Mouse (Mus musculus) hindbrain, postnatal 0 days (tissue): Measurements from ENCODE around the gene Cep63. TPM values are rescaled to one million over a fixed set of nuclear protein-coding genes. Genes with fewer than 3 reads are reported as not detected.

Experiments used
- ATAC-seq: fragments of 200-750 bp; cut with Nextera tagmentation; 2 replicates; pipeline ENCODE4 v1.8.0; 2017; ENCODE audit warnings: mild to moderate bottlenecking, moderate TSS enrichment, moderate library complexity
- DNase-seq: peaks from one replicate; pipeline ENCODE4 v3.0.0-alpha.2; 2015; ENCODE audit warnings: low spot score
- H3K27ac ChIP-seq: fragments of 300-500 bp; sonication (generic); 2 replicates; pipeline ENCODE4 v1.5.1; 2014; ENCODE audit warnings: mild to moderate bottlenecking
- H3K27me3 ChIP-seq: fragments of 300-500 bp; sonication (generic); 2 replicates; pipeline ENCODE4 v1.6.1; 2014; ENCODE audit warnings: low read length, mixed read lengths; ENCODE audit not compliant: insufficient read depth
- H3K36me3 ChIP-seq: fragments of 300-500 bp; sonication (generic); 2 replicates; pipeline ENCODE4 v1.6.1; 2014; ENCODE audit warnings: low read length, mixed read lengths; ENCODE audit not compliant: insufficient read depth
- H3K4me1 ChIP-seq: fragments of 300-500 bp; sonication (generic); 2 replicates; pipeline ENCODE4 v1.6.1; 2014; ENCODE audit warnings: antibody characterized with exemption, low read length, mixed read lengths; ENCODE audit not compliant: insufficient read depth
- H3K4me2 ChIP-seq: fragments of 300-500 bp; sonication (generic); 2 replicates; pipeline ENCODE4 v1.6.1; 2014; ENCODE audit warnings: low read depth, mild to moderate bottlenecking, low read length, moderate library complexity, mixed read lengths
- H3K4me3 ChIP-seq: fragments of 300-500 bp; sonication (generic); 2 replicates; pipeline ENCODE4 v1.5.1; 2014; ENCODE audit warnings: low read length
- H3K9ac ChIP-seq: fragments of 300-500 bp; sonication (generic); replicated peaks from 2 replicates; pipeline ENCODE4 v1.6.1; 2014; ENCODE audit warnings: mild to moderate bottlenecking, low read length, moderate library complexity, mixed read lengths
- H3K9me3 ChIP-seq: fragments of 300-500 bp; sonication (generic); 2 replicates; pipeline ENCODE4 v1.6.1; 2016; ENCODE audit warnings: low read length, mixed read lengths
- CTCF ChIP-seq: IDR thresholded peaks from 2 replicates; pipeline ENCODE4 v1.5.1; 2016; ENCODE audit warnings: antibody characterized with exemption, control low read depth, low read depth
- WGBS: fragments of 180-500 bp; shearing (Covaris S2); extraction: QIAGEN DNeasy Blood & Tissue Kit; methylation state at CpG from one replicate; pipeline ENCODE4 v1.1.7; 2014; 5-methylcytosine and 5-hydroxymethylcytosine counted together
- polyA plus RNA-seq: library from polyadenylated mRNA; unstranded; fragments of >200 nt; fragmentation: Nextera tagmentation; extraction: Ambion mirVana; gene quantifications from 2 replicates; pipeline ENCODE4 v1.2.1, GENCODE M21; 2015
- total RNA-seq: library from RNA; depleted of rRNA; stranded (reverse); fragments of >200 nt; gene quantifications from 2 replicates; pipeline ENCODE4 v1.2.3, GENCODE M21; 2014

Gene Cep63
- total and polyA plus RNA-seq, 2 experiments from 2014 or later = 6.0 to 33.7 TPM

- 0 out of 2 replicates have a peak, but pooled peaks have one; percentile 24 for ATAC-seq
These were observed 16.7 kb upstream of the Cep63 start for GRCm38 (mm10) chr9:102643071-102643485.

GRCm38 (mm10) chr9:102641531-102641930 is 15.2 kb upstream of the Cep63 start:
- no peak overlapping the region for H3K4me3 ChIP-seq
- TF ChIP-seq CTCF = no peak
- H3K27ac ChIP-seq = no peak overlapping the region
- no peak for DNase-seq
- peaks cover 14% of the 10 kb centered on the region for H3K4me1 ChIP-seq
- no peak overlapping the region for H3K4me2 ChIP-seq
- H3K27me3 ChIP-seq = no peaks in the 10 kb centered on the region
- no peak for ATAC-seq
- H3K36me3 ChIP-seq = no peaks in the 10 kb centered on the region
- WGBS = 50% methylated on average over 6 of the region's 6 CpGs
- H3K9ac ChIP-seq = no peak overlapping the region
- H3K9me3 ChIP-seq = no peaks in the 10 kb centered on the region

More at GRCm38 (mm10) chr9:102643071-102643485, 16.7 kb upstream of the Cep63 start:
- Histone ChIP-seq H3K27me3 (no peaks in the 10 kb centered on the region), H3K9ac (no peak overlapping the region), H3K27ac (0 out of 2 replicates have a peak overlapping the region, but pooled peaks have one; percentile 12), H3K4me3 (no peak overlapping the region), H3K4me2 (no peak overlapping the region), H3K4me1 (peaks cover 14% of the 10 kb centered on the region), H3K9me3 (no peaks in the 10 kb centered on the region), H3K36me3 (no peaks in the 10 kb centered on the region)
- TF ChIP-seq CTCF = no peak
- 38% methylated on average over 8 of the region's 8 CpGs for WGBS
- DNase-seq = no peak

- peaks cover 13% of the 10 kb centered on the region for H3K4me1 ChIP-seq
- no peak overlapping the region for H3K4me3 ChIP-seq
- WGBS = 85% methylated on average over 8 of the region's 8 CpGs
- H3K4me2 ChIP-seq = no peak overlapping the region
- DNase-seq = no peak
- no peak overlapping the region for H3K9ac ChIP-seq
- H3K27me3 ChIP-seq = no peaks in the 10 kb centered on the region
- H3K9me3 ChIP-seq = no peaks in the 10 kb centered on the region
- ATAC-seq = no peak
- TF ChIP-seq CTCF = no peak
- no peak overlapping the region for H3K27ac ChIP-seq
- H3K36me3 ChIP-seq = peaks cover 1% of the 10 kb centered on the region; the same call in 1 of the 2 replicates
These were observed 13.2 kb upstream of the Cep63 start for GRCm38 (mm10) chr9:102639510-102639909.

DNA sequence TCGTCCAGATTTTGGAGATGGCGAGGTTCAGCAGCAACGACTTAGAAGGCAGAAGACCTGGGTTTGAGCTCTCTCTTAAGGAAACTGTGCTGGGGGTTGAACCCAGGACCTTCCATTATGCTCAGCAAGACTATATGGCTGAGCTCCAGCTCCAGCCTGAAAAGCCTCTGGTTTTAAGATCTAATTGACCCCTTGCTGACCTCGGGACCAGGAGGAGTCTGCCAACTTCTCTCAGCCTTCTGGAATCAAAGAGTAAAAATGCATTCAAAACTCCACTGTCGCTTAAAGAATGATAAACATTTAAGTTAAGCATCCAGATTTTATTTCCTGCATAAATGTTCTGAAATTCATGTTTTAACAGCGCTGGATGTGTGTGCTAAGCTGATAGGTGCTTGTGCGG is 12.6 kb upstream of the Cep63 start:
- Histone ChIP-seq H3K27ac (no peak overlapping the region), H3K9ac (no peak overlapping the region), H3K36me3 (peaks cover 5% of the 10 kb centered on the region; the same call in 1 of the 2 replicates), H3K4me1 (peaks cover 8% of the 10 kb centered on the region), H3K4me2 (no peak overlapping the region), H3K4me3 (no peak overlapping the region), H3K27me3 (no peaks in the 10 kb centered on the region), H3K9me3 (no peaks in the 10 kb centered on the region)
- WGBS = 59% methylated on average over 7 of the region's 7 CpGs
- no peak for DNase-seq
- no peak for TF ChIP-seq CTCF
- ATAC-seq = no peak

GRCm38 (mm10) chr9:102637115-102637514 is 10.8 kb upstream of the Cep63 start:
- ATAC-seq (no peak), DNase-seq (no peak)
- TF ChIP-seq CTCF = no peak
- H3K27ac ChIP-seq = no peak overlapping the region
- peaks cover 5% of the 10 kb centered on the region; the same call in 1 of the 2 replicates for H3K36me3 ChIP-seq
- H3K9ac ChIP-seq = no peak overlapping the region
- no peaks in the 10 kb centered on the region for H3K9me3 ChIP-seq
- no peaks in the 10 kb centered on the region for H3K27me3 ChIP-seq
- 69% methylated on average over 4 of the region's 4 CpGs for WGBS
- H3K4me2 ChIP-seq = no peak overlapping the region
- H3K4me1 ChIP-seq = no peaks in the 10 kb centered on the region
- no peak overlapping the region for H3K4me3 ChIP-seq

DNA sequence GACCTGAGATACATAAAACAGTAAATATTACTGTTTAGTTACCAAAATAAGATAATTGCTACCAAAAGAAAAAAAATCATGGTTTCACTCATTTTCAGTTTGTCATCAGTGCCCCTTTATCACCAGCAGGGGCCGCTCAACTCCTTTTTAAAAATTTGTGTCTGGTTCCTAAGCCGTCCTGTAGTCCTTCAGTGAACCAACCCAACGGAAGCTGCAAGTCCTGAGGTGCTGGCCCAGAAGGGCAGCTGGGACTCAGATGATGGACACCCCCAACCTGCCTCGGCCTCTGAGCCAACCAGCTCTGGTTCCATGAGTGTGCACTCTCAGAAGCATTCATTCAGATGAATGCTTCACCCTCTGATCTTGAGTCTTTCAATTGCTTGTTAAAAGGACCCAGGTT is 10.2 kb upstream of the Cep63 start:
- TF ChIP-seq CTCF = peak; percentile 88
- 0 out of 2 replicates have a peak, but pooled peaks have one; percentile 41 for ATAC-seq
- no peaks in the 10 kb centered on the region for H3K27me3 ChIP-seq
- H3K4me2 ChIP-seq = no peak overlapping the region
- H3K9ac ChIP-seq = no peak overlapping the region
- peak; percentile 82 for DNase-seq
- H3K4me3 ChIP-seq = no peak overlapping the region
- H3K27ac ChIP-seq = no peak overlapping the region
- H3K36me3 ChIP-seq = peaks cover 5% of the 10 kb centered on the region; the same call in 1 of the 2 replicates
- WGBS = 4% methylated on average over 4 of the region's 4 CpGs
- H3K9me3 ChIP-seq = no peaks in the 10 kb centered on the region
- no peaks in the 10 kb centered on the region for H3K4me1 ChIP-seq

DNA sequence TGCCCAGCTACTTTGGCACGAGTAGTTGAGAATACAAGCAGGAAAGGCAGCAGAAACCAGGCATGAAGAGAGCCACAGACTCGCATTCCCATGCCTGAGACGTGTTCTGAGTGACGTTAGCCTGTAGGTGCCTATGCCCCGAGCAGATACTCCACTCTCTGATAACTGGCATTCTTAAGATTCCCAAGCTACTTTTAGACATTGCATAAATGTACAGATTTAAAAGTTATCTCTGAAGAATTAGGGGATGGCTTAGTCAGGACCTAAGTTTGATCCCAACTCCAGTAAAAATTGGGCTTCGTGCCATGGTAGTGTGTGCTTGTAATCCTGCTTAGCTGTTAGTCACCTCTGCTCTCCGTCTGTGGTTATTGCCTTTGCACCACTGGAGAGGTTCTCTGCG is 8.1 kb upstream of the Cep63 start:
- H3K36me3 ChIP-seq = peaks cover 10% of the 10 kb centered on the region; the same call in 1 of the 2 replicates
- no peak overlapping the region for H3K4me2 ChIP-seq
- H3K4me3 ChIP-seq = no peak overlapping the region
- no peaks in the 10 kb centered on the region for H3K27me3 ChIP-seq
- WGBS = 83% methylated on average over 8 of the region's 8 CpGs
- H3K4me1 ChIP-seq = no peaks in the 10 kb centered on the region
- H3K27ac ChIP-seq = no peak overlapping the region
- H3K9me3 ChIP-seq = no peaks in the 10 kb centered on the region
- no peak overlapping the region for H3K9ac ChIP-seq
- ATAC-seq (no peak), DNase-seq (no peak)
- no peak for TF ChIP-seq CTCF
